Mouse (Mus musculus) spleen, embryonic (tissue): ENCODE measurements around the gene Itih2.

Source experiments
- CTCF ChIA-PET: fragments of 350-600 bp; sonication (Branson Sonifier 250); formaldehyde crosslinking; loops from one replicate; lab custom pipeline; 2022; lab: Charles Lee

The Itih2 gene

GRCm38 (mm10) chr2:10119276-10119675, 11.9 kb downstream of the Itih2 start:
- CTCF ChIA-PET, result no interaction called here

DNA sequence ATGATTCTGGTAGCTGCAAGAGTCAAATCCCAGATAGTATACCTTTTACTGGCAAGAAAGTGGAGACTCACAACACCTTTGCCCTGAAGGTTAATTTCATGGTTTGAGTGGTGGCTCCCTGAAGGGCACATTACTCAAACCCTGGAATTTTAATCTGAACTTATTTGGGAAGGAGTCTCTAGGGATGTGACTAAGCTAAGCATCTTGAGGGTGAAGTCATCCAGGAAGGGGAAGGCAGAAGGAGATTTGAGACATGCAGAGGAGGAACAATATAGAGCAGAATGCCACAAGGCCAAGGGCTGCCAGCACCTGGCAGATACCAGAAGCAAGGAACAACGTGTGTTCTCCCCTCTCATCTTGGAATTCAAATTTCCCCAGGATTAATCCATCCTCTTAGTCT, 12.4 kb downstream of the Itih2 start:
- CTCF ChIA-PET, result no interaction called here

- CTCF ChIA-PET, result no interaction called here
These were observed 22.5 kb downstream of the Itih2 start for GRCm38 (mm10) chr2:10108535-10109189.

DNA sequence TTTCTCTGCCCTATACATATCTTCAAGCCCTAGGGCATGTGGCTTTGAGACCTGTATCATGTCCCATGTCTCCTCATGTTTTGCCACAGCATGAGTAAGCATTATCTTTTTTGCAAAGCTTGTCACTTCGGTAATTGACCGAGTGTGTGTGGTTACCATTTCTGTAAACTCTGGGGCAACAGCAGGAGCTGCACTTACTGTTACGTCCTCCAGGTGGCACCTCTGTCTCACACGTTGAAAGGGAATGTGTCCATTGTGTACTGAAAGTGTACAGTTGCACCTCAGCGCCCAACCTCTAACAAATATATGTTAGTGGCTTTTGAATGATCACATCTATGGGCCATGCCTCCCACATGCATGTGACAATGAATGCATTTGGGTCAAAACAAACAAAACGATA, 30.0 kb downstream of the Itih2 start:
- CTCF ChIA-PET, result interaction anchor here (0.7 to 0.9 kb wide), 3 partner anchors 41 to 189 kb away, joined by 3 read pairs; no protein-coding TSS in a partner anchor

- CTCF ChIA-PET, result interaction anchor here (0.9 kb wide), 1 partner anchor 190 kb away, joined by 3 read pairs; no protein-coding TSS in a partner anchor
These were observed 30.7 kb downstream of the Itih2 start for GRCm38 (mm10) chr2:10100471-10100870.

DNA sequence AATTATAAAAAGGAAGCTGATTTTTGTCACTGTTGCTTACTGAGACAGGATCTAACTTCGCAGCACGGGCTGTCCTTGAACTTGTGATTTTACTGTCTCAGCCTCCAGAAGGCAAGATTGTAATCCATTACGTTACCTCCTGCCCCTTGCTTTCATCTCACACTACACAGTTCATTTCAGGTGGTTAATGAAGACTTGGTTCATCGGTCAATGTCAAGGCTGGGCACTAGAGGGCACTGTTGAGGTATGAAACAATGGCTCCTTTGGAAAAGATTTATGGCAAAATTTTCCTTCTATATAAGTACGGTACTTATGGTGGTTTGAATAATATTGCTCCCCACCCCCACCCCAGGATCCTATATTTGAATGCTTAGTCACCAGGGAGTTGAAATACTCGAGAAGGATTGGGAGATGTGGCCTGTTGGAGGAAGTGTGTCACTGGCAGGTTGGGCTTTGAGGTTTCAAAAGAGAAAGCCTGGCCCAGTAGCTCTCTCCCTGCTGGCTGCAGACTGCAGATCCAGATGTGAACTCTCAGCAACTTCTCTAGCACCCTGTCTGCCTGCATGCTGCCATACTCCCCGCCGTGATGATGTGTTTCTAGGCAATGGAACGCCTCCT, 32.5 kb downstream of the Itih2 start:
- CTCF ChIA-PET, result interaction anchor here (0.6 to 0.9 kb wide), 3 partner anchors 12 to 189 kb away, joined by 3 to 19 read pairs (median 5); no protein-coding TSS in a partner anchor

DNA sequence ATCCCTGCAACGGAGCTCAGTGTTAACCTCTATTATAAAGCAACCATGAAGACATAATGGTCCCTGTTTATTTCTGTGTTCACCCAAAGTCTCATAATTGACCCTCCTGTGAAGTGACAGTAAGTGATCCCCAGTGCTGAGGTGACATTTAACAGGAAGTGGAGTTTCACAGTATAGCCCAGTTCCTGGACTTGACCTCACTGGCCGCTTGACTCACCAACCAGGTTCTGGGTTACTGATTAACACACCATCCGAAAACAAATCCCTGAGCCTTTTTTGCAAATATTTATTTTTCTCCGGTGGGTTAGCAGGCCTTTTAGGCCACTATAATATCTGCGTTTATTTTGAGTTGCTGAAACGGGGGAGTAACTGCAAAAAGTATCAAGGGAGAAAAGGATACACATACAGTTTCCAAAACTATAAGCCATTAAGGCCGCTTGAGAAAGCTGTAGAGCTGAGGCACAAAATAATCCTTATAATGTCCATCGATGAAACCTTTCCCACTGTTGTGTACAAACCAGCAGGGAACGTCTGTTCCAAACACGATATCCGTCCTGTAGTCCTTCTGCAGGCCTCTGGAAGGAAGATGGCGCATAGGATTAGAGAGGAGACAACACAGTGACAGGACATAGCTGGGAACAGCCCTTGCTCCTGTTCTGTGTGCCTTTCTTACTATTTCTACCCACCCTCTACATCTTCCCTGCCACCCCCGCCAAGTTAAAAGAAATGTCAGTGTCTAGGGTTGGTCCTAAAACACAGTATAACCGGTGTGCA, 36.7 kb downstream of the Itih2 start:
- CTCF ChIA-PET, result no interaction called here

- CTCF ChIA-PET, result no interaction called here
These were observed 43.8 kb downstream of the Itih2 start for GRCm38 (mm10) chr2:10087256-10087850.

GRCm38 (mm10) chr2:10082737-10083136, 48.5 kb downstream of the Itih2 start:
- CTCF ChIA-PET, result no interaction called here

DNA sequence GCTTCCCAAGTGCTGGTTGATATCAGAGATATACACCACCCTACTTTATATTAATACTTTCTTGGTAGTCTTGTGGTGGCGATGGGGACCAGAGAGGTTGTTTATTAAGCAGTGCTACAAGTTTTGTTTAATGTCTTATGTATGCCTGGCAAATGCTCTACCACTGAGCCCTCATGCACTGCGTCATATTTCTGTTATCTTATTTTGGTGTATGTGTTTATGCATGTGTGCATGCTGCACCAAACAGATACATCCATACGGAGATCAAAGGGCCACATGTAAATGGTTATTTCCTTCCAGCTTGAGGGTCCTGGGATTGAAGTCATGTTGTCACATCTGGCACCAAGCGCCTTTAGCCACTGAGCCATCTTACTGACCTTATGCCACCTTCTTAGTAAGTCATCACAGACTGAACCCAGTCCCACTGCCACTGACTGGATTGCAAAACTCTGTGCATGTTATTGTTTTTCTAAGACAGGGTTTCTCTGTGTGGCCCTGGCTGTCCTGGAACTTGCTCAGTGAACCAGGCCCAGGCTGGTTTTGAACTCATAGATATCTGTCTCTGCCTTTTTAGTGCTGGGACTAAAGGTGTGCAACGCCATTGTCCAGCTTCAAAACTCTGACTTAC, 49.6 kb downstream of the Itih2 start:
- CTCF ChIA-PET, result no interaction called here

- CTCF ChIA-PET, result interaction anchor here (0.5 to 0.7 kb wide), 2 partner anchors 16 to 216 kb away, joined by 3 read pairs; no protein-coding TSS in a partner anchor
These were observed 50.7 kb downstream of the Itih2 start, which contains the start of the genes Atp5c1 and Kin for GRCm38 (mm10) chr2:10080310-10081010. Gene Atp5c1, minus strand, starts transcription at chr2:10080510. Gene Kin, plus strand, starts transcription at chr2:10080593.

GRCm38 (mm10) chr2:10079745-10080309, 51.4 kb downstream of the Itih2 start:
- CTCF ChIA-PET, result interaction anchor here (0.7 kb wide), 1 partner anchor 217 kb away, joined by 3 read pairs; no protein-coding TSS in a partner anchor

DNA sequence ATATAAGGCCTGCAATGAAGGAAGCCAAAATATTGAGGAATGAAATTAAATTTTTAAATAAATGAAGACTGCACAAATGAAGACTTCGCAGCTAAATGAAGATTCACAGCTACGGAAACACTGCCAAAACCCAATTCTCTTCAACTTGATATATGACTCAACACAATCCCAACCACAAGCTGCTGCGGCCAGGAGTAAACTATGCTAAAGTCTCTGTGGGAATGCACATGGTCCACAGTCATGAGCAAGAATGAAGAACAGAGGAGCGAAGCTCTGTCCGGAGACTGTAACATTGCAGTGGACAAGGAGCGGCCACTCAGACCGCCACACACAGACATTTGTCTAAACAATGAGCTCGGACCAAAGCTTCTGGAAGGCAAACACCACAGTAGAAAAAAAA, 54.5 kb downstream of the Itih2 start:
- CTCF ChIA-PET, result no interaction called here

DNA sequence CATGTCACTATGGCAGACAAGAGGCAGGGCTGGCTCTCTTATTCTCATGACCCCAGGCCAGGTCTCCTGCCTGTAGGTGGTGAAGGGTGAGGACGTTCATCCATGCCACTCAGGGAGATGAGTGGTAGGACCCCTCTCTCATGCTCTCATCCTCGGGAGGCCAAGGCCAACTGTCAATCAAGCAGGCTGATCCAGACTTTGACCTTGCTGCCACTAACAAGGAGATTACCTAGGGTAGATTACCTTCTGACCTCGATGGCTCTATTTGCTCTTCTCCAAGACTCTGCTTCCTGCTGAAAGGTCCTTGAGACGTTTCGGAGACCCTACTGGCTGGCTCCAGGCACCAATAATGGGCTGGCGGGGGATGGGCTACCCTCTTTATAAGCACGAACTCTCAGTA, 56.7 kb downstream of the Itih2 start:
- CTCF ChIA-PET, result no interaction called here

- CTCF ChIA-PET, result no interaction called here
These were observed 59.4 kb downstream of the Itih2 start for GRCm38 (mm10) chr2:10071751-10072150.

DNA sequence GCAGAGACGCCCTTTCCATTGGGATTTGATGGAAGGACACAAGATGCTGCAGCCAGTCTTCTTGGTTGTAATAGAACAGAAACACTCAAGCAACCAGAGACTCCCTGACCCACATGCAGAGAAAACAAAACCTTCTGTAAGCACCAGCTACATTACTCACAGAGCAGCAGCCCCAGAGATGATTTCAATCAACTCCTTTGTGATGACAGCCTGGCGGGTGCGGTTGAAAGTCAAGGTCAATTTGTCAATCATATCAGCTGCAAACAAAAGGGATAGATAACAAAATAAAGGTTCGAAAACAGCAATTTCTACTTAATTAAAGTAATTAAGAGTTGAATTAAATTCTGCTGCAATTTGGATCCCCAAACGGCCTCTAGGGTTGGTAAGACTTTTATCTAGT, 72.4 kb downstream of the Itih2 start:
- CTCF ChIA-PET, result no interaction called here

GRCm38 (mm10) chr2:10051996-10052395, 79.2 kb downstream of the Itih2 start:
- CTCF ChIA-PET, result no interaction called here

- CTCF ChIA-PET, result no interaction called here
These were observed 80.3 kb downstream of the Itih2 start for GRCm38 (mm10) chr2:10050878-10051277.

GRCm38 (mm10) chr2:10049456-10049855, 81.7 kb downstream of the Itih2 start:
- CTCF ChIA-PET, result interaction anchor here (0.6 kb wide), 2 partner anchors 80 to 111 kb away, joined by 3 to 11 read pairs; no protein-coding TSS in a partner anchor

GRCm38 (mm10) chr2:10048461-10048860, 82.7 kb downstream of the Itih2 start, which contains the start of gene Taf3:
Gene Taf3, minus strand, starts transcription at chr2:10048596.
- CTCF ChIA-PET, result no interaction called here
